Mouse (Mus musculus) liver, adult 10 weeks (tissue): ENCODE results near the gene Tyrobp. TPM values are rescaled to one million over a fixed set of nuclear protein-coding genes. Genes with fewer than 3 reads are reported as not detected.

Experiments used
- polyA plus RNA-seq: library from polyadenylated mRNA; stranded (reverse); fragments of 350-450 nt; fragmentation: Illumina TruSeq; extraction: RNeasy Lipid Tissue Mini Kit (QIAGEN cat#74804); gene quantifications from one replicate; pipeline ENCODE4 v1.2.3, GENCODE M21; 2014; ENCODE audit warnings: low read depth, low replicate concordance

The Tyrobp gene
- polyA plus RNA-seq: 6.5 TPM

DNA sequence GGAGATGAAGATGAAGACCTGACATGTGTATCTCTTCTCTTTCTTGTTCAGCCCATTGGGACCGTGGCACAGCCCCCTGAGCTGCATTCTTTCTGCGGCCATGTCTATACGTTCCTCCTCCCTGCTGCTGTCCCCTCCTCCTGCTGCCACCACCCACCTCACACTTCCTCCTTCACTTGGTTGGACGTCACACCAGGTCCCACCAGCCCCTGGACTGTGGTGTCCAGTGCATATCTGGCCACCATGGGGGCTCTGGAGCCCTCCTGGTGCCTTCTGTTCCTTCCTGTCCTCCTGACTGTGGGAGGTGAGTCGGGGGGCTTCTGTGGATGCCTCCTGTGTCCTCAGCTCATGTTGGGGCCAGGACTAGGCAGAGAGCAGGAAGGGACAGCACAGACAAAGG is at the start of gene Tyrobp:
Gene Tyrobp, plus strand, starts transcription at position 165 of the 400 bp plus-strand sequence.

DNA sequence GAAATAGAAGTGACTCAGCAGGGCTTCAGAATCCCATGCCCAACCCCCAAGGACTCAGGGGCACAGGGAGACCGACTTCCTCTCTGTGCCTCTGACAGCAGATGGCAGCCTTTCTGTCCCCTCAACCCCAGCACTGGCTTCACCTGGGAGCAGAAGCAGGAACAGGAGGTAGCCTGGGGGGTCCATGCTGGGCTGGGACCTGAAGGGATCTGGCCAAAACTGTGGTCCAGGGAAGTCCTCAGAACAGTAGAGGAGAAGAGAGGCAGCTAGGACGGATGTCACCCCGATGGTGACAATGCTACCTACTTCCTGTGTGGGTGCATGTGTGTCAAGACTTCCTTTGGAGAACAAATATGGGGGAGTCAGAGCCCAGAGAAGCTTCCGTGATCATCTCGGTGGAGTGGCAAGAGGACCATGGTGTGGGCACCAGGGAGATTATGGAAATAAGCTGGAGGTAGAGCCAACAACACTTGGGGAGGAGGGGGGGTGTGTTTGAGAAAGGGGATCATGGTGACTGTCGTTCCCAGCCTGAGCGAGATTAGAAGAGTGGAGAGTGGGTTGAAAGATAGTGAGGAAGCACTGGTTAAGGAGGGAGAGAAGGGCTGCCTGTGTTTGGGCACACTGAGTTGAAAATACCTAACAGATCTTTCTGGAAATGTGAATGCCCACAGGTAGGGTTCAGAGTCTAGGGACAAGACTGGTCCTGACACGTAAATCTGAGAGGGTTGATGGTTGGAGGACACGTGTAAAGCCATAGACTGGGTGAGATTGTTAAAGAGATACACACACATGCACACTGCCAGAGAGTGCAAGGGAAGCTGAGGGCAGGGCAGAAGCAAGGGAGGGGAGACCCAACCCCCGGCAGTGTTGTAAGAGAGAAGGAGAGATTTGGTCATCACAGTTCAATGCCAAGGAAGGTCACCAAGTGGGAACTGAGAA is 6.3 kb downstream of the Tyrobp start, which contains the start of gene Hcst:
Gene Hcst, minus strand, starts transcription at position 294 of the 939 bp plus-strand sequence.

DNA sequence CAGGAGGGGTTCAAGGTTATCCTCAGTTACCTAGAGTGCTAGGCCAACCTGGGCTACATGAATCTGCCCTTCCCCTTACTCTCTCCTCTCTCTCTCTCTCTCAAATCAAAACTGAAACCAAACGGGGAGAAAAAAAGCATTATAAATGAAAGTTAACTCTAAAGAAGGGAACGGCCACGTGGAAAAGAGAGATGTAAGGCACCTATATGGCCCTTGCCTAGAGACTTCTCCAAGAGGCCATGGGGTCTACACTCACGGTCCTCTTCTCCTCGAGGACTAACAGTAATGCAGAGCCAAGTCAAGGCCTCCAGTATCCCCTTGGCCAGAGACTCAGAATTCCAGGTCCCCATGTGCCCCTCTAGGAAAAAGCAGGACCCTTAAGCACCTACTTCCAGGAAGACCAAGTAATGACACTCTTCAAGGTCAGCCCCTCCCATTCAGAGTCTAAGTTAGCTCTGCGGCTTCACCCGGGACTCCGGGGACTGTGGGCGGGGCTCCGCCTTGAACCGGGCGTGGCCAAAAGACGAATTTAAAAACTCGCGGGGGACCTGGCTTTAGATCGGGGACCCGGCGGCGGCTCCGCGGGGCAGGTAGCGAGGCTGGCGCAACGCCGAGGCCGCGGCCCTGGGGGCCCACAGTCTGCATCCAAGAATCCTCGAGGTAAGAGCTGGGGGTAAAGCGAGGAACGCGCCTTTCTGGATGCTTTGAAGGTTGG is 7.8 kb downstream of the Tyrobp start, which contains the start of gene Nfkbid:
Gene Nfkbid, plus strand, starts transcription at position 558 of the 715 bp plus-strand sequence.

DNA sequence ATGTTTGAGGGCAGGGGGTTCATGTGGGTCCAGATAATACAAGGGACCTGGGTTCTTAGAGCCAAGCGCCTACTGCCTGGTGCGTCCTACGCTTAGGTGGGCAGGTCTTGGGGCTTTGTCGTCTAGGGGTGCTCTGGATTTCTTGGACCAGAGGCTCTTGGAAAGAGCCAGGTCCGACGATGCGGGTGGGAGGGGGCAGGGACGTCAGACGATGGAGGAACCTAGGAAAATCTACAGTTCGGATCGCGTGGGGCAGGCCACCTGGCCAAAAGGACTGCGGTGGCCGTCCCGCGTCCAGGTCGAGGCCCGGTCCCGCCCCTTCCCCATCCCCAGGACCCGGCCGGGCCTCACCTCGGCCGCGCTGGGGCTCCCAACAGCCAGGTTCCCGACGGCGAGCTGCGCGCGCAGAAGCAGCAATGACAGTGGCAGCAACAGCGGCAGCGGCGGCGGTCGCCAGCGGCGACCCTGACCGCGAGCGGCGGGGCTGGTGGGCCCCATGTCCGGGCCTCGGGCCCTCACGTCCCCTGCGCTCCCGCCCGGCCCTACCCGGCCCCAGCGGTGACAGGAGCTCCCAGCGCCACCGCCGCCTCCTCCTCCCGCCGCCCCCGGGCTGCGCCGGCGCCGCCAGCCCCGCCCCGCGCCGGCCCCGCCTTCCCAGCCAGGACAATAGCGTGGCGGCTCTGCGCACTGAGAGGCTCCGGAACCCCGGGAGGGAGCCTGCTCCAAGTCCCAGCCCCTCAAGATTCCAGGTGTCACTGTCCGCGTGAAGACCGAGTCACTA is 31.6 kb downstream of the Tyrobp start, which contains the start of gene Aplp1:
Gene Aplp1, minus strand, starts transcription at position 565 of the 781 bp plus-strand sequence.

DNA sequence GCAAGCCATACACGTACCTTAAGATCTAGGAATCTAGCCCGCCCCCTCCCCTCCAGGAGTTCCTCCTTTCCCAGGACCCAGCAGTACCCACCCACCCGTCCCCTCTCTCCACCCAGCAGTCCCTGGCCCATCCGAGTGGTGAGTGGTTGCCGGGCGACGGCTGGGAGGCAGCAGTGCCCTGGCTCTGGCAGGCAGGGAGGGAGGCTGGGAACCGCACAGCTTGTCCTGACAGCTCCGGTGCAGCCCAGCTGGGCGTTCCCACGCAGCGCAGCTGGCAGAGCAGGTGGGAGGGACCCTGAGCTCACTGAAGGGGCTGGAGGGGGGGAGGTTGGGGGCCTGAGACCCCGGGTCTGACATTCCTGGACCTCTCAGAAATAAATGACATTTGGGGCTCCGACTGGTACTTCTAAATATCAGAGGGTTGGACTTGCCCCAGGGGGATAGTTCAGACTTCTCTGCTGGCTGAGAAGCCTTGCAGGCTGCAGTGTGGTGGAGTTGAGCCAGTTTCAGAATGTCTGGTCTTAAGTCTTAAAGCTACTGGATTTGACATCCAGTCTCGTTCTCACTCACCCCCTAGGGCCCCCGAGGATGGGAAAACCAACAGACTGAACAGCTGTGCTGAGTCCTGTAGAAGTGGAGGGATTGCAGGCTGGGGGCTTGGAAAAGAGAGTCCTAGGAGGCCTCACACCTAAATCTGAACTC is 44.2 kb downstream of the Tyrobp start, which contains the start of the genes Kirrel2 and Nphs1:
Gene Kirrel2, minus strand, starts transcription at position 62 of the 702 bp plus-strand sequence.
Gene Nphs1, plus strand, starts transcription at position 687 of the 702 bp plus-strand sequence.

Other genes with a start within 250 kb of the Tyrobp start
- gene Zfp146, start 244.0 kb upstream of the Tyrobp start, polyA plus RNA-seq: 14.9 TPM
- not detected for gene Cox7a1, start 229.6 kb upstream of the Tyrobp start, polyA plus RNA-seq
- 38.4 TPM for gene Capns1, start 214.9 kb upstream of the Tyrobp start, polyA plus RNA-seq
- 3.8 TPM for gene Polr2i, start 181.8 kb upstream of the Tyrobp start, polyA plus RNA-seq
- 5.2 TPM for gene Tbcb, start 181.5 kb upstream of the Tyrobp start, polyA plus RNA-seq
- not detected for gene Ovol3, start 178.0 kb upstream of the Tyrobp start, polyA plus RNA-seq
- not detected for gene Thap8, start 133.7 kb upstream of the Tyrobp start, polyA plus RNA-seq
- gene Wdr62, start 133.3 kb upstream of the Tyrobp start, polyA plus RNA-seq: 0.42 TPM
- gene Clip3, start 122.0 kb upstream of the Tyrobp start, polyA plus RNA-seq: 0.19 TPM
- 1.9 TPM for gene Alkbh6, start 105.0 kb upstream of the Tyrobp start, polyA plus RNA-seq
- not detected for gene Syne4, start 99.0 kb upstream of the Tyrobp start, polyA plus RNA-seq
- 0.50 TPM for gene E130208F15Rik, start 92.0 kb upstream of the Tyrobp start, polyA plus RNA-seq
- gene Sdhaf1, start 89.9 kb upstream of the Tyrobp start, polyA plus RNA-seq: 2.9 TPM
- 0.85 TPM for gene Lrfn3, start 51.0 kb upstream of the Tyrobp start, polyA plus RNA-seq
- gene Hcst, start 6.1 kb downstream of the Tyrobp start, polyA plus RNA-seq: not detected
- gene Nfkbid, start 8.0 kb downstream of the Tyrobp start, polyA plus RNA-seq: not detected
- not detected for gene Aplp1, start 31.8 kb downstream of the Tyrobp start, polyA plus RNA-seq
- gene Kirrel2, start 43.9 kb downstream of the Tyrobp start, polyA plus RNA-seq: not detected
- gene Nphs1, start 44.6 kb downstream of the Tyrobp start, polyA plus RNA-seq: not detected
- 10.0 TPM for gene Prodh2, start 79.9 kb downstream of the Tyrobp start, polyA plus RNA-seq
- gene Arhgap33, start 121.3 kb downstream of the Tyrobp start, polyA plus RNA-seq: not detected
- gene Hspb6, start 138.4 kb downstream of the Tyrobp start, polyA plus RNA-seq: 13.0 TPM
- gene Proser3, start 138.5 kb downstream of the Tyrobp start, polyA plus RNA-seq: 0.34 TPM
- gene Lin37, start 146.1 kb downstream of the Tyrobp start, polyA plus RNA-seq: 5.1 TPM
- 14.8 TPM for gene U2af1l4, start 149.5 kb downstream of the Tyrobp start, polyA plus RNA-seq
- 1.6 TPM for gene Gm49396, start 149.6 kb downstream of the Tyrobp start, polyA plus RNA-seq
- gene Psenen, start 149.9 kb downstream of the Tyrobp start, polyA plus RNA-seq: 23.8 TPM
- gene Igflr1, start 151.7 kb downstream of the Tyrobp start, polyA plus RNA-seq: not detected
- 2.6 TPM for gene Kmt2b, start 175.0 kb downstream of the Tyrobp start, polyA plus RNA-seq
- not detected for gene Zbtb32, start 185.1 kb downstream of the Tyrobp start, polyA plus RNA-seq
- gene Upk1a, start 199.1 kb downstream of the Tyrobp start, polyA plus RNA-seq: not detected
- gene Cox6b1, start 212.4 kb downstream of the Tyrobp start, polyA plus RNA-seq: 967 TPM
- gene Etv2, start 222.1 kb downstream of the Tyrobp start, polyA plus RNA-seq: not detected
- gene Rbm42, start 236.6 kb downstream of the Tyrobp start, polyA plus RNA-seq: 0.50 TPM